Mouse (Mus musculus) 416B (cell line): ENCODE measurements around the gene Pde4b.

Experiments
- DNase-seq: peaks from one replicate; pipeline ENCODE4 v3.0.0; 2011; ENCODE audit warnings: low read depth

The Pde4b gene

DNA sequence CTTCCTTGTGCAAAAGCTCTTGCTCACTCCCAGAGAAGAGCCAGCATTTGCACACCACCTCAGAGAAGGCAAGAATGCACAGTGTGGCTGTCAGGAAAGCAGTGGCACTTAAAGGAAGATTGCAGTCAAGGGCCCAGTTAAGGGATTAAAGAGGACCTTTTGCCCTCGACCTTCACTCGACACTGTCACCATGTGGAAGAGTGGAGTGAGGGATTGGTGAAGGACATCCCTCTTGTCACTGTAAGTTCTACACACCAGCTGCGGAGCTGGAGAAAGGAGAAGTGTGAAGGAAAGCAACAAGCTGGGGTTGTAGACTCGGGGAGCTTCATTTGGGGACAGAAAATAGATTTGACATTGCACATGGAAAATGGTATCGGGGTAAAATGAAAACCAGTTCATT lies 89.9 kb downstream of the Pde4b start:
- no peak for DNase-seq

- DNase-seq = no peak
These were observed 99.5 kb downstream of the Pde4b start for GRCm38 (mm10) chr4:102186888-102187287.

DNA sequence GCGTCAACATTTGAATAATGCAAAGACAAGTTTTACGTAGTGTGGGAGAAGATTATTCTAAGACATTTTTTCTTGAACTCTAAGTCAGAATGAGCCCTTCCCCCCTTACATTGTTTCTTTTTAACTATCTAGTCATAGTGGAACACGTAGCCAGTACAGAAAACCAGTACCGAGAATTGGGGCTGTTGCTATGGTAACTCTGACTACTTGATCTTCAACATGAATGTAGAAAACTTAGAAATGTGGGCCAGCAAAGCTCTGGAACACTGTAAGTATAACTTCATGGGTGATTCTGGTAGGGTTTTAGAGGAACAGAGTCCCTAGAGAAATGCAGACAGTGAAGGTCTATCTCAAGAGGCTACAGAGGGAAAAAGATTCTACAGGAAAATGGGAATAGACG lies 110.4 kb downstream of the Pde4b start:
- no peak for DNase-seq

DNA sequence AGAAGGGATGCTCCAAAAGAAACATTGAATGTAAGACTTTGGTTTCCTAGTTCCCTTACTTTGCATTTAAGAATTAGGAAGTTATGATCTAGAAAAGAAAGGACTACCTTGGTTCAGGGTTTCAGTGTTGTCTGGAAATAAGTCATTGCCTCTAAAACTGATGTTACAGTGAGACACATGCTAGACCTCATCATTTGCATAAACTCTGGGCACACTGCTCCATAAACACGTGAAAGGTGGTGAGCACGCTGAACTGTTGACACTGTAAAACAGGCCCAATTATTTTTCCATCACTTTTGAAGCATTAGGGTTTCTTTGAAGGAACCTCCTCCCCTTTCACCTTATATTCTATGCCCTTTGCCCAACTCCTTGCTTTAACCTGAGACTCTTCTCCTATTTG lies 122.4 kb downstream of the Pde4b start:
- no peak for DNase-seq

DNA sequence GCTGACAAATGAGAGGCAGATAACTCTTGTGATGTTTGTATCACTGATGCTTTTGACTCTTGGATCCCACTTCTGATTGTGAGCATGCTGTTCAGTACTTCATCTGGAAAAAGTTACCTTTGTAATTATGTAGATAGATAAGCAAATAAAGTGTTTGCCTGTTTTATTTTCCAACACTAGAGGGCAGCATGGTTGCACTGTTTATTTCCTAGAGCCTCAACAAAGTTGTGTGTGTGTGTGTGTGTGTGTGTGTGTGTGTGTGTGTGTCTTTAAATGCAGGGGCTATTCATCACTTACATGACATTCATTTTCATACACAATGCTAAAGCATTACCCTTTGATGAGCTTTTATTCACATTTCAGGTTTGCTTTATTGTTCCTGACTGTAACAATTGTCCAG lies 139.4 kb downstream of the Pde4b start:
- peak; percentile 54 for DNase-seq

DNA sequence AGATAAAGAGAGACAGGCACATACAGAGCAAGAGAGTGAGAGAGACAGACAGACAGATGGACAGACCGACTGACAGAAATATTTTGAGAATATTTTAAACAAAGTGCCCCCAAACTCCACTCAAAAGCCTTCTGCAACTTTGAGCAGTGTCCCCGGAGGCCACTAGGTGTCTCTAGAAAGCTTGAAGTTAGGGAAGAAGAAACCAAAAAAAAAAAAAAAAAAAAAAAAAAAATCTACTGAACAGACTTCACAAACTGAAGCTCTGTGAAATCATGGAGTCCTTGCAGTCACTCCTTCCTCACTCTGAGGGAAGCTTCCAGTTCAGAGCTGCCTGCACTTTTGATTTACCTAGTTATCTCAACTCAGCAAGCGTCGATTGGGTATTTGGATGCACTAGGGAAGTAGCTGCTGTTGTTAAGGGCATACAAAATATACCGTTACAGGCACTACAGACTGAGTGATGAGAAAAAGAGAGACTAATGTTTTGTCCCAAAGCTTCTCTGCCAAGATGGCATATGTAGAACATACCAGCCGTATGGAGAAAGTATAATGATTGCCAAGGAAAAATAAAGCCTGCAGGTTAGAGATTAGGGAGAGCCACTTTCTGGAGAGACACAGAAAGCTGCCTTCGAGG lies 141.7 kb downstream of the Pde4b start:
- DNase-seq = peak; percentile 52

DNA sequence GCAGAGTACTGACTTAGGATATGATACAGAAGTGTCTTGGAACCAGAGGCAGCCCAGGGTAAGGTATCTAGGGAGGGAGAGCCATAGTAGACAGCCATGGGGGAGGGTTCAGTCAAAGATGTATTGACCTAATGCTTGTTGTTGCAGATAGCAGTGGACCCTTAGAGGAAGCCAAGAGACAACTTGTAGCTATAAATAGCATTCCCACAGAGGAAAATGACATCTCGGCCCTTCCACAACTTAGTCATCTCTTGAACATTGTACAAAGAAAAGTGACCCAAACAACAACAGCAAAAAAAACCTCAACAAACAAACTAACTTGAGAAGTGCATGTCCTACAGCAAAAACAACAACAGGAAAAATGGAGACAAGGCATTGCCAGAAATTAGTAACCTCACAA lies 143.6 kb downstream of the Pde4b start:
- DNase-seq = no peak

DNA sequence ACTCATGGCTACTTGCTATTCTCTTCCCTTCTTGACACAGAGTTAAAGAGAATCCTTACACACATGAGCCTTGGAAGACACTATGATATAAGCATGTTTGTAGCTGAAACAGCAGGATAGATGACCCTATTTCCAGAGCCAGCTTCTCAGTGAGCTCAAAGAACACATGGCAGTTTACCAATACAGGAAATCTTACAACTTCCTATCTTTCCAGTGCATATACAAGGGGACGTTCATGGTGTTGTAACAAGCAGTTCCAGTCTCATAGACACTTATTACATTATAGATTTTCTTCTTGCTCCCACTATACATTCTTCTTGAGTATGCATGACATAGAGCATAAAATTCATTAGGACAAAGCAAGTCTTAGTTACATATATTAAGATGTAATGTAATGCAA lies 146.3 kb downstream of the Pde4b start:
- no peak for DNase-seq

GRCm38 (mm10) chr4:102235151-102235550 lies 147.8 kb downstream of the Pde4b start:
- no peak for DNase-seq

- no peak for DNase-seq
These were observed 151.8 kb downstream of the Pde4b start for GRCm38 (mm10) chr4:102239102-102239501.

DNA sequence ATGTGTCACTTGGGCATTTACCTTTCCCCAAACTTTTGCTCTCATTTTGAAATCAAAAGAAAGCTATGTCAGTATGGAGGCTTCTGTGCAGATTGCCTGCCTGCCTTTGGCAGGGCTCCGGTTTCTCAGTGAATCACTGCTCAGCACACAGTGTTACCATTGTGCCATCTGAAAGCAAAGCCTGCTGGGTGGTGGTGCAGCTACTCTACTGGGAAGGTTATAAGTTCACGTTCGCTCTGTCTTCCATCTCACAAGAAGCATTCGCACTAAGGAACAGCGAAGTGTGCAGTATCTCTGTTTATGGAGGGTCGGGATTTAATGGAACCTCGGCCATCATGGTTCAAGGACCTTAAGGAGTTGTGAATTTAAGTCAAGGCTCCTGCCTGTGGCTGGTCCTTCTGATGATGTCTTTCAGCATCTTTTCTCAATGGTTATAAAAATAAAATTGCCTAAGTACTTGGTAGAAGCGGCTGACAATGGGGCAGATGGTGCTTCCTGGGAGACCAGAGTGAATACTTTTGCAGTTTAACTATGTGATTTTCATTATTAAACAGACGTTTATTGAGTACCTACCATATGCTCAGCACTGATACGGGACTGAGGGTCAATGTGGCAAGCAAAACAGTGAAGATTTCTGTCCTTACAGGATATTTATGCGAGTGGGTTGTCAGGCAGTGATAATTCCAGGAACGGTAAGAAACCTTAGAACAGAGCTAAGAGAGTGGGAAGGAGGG lies 152.5 kb downstream of the Pde4b start:
- no peak for DNase-seq

- DNase-seq = no peak
These were observed 153.5 kb downstream of the Pde4b start for GRCm38 (mm10) chr4:102240754-102241427.

- no peak for DNase-seq
These were observed 166.7 kb downstream of the Pde4b start for GRCm38 (mm10) chr4:102253994-102254393.

GRCm38 (mm10) chr4:102254466-102255294 lies 167.3 kb downstream of the Pde4b start:
- no peak for DNase-seq

DNA sequence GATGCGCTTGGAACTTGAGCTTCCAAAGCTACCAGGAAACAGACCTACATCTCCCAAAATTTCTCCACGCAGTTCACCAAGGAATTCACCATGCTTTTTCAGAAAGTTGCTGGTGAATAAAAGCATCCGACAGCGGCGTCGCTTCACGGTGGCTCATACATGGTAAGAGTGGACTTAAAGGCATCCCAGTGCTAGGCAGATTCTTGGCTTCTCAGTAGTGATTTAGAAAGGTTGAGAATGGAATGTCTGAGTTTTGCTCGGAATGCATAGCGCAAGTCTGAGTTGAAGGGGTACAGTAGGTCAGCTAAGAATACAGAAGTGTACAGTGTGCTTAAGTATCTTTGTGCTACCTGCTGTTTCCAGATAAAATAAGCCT lies 167.9 kb downstream of the Pde4b start:
- DNase-seq = no peak

DNA sequence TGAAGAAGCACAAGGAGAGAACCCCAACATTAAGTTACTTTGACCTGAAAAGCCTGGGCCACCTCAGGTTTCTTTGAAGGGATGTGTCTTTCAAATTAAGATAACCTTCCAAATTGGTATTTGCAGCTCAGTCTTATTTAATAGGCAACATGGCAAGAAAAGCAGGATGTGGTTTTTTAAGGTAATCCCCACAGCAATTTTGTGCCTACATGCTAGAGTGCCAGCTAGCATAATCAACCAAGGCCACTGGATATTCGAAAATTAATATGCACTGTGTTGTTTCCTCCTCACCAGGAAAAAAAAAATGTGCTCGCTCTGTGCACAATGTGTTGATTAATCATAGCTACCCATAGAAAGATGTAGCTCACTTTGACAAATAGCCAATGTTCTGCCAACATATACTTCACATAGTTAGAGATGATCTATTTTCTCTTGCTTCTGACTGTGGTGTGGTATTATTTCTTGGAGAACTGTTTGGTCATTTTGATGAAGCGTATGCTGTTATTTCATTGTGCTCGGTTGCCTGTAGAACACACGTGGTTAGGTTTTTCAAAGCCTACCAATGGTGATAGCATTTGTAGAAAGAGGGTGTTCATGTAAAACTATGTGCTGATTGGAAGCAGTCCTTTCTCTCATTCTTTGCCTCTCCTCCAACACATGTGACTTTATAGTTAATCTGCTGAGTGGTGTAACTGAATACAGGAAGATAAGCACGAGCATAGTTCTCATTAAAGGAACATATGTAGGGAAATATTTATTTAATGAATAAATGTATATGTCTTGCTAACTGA lies 169.0 kb downstream of the Pde4b start:
- DNase-seq = no peak

- no peak for DNase-seq
These were observed 172.9 kb downstream of the Pde4b start for GRCm38 (mm10) chr4:102260216-102260615.

DNA sequence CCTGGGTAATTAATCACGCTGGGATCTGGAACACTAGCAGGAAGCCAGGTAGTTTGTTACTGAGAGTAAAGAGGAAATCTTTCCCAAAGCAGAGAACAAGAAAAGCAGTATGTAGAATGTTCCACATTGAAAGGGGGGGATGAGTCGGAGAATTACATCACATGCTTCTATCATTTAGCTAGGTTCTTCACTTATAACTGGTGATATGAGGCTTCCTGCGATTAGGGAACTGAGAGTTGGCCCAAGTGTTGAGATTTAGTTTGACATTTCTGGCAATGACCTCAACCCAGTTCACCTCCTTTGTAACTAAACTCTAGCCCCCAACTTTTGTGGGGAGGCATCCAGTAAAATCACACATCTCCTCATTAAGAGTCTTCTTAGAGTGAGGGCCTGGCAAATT lies 185.0 kb downstream of the Pde4b start:
- DNase-seq = no peak

GRCm38 (mm10) chr4:102272749-102273148 lies 185.4 kb downstream of the Pde4b start:
- DNase-seq = no peak

GRCm38 (mm10) chr4:102275716-102276115 lies 188.4 kb downstream of the Pde4b start:
- no peak for DNase-seq

DNA sequence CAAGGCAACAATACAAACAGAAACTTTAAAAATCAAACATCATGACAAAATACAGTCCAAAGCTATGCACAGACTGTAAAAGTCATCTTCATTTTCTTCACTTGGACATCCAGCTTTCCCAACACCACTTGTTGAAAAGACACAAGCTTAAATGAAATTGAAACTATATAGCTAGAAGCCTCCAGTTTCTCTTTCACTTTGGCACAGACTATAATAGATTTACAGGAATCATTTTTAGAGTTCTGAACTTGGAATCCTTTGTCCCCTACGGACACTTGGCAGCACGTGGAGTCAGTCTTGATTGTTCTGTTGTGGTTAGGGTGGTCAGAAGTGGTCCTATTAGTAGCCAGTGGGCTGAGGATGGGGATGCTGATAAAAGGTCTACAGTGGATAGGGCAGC lies 191.6 kb downstream of the Pde4b start:
- DNase-seq = no peak

DNA sequence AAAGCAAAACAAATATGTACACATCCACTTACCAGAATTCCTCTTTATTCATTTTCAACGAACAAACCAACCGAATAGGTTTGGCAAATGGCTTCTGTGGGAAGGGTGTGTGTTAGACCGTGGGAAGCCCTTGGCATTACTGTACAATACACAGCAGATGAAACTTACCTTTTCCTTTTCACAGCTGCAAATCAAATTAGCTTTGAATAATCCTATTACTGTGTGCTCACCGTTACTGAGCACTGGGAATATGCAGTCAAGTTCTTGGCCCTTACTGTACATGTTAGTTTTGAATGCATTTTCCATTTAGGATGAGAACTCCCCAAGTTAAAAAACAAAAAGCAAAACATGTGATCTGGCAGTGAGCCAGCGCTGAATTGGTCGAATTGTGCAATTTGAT lies 199.8 kb downstream of the Pde4b start:
- no peak for DNase-seq
